Mouse (Mus musculus): Measurements from ENCODE around the gene Wdpcp. TPM values are rescaled to one million over a fixed set of nuclear protein-coding genes. Genes with fewer than 3 reads are reported as not detected.
A peak's percentile ranks its signal among the peaks of the same experiment; 100 is the strongest.
"Not testable (repeated sequence)": the region's sequence is repeated elsewhere in the genome, so short reads cannot be mapped to it uniquely, and the experiment has no call there.

The Wdpcp gene
- total RNA-seq (2021): 1 to 10 TPM; 4.8 TPM

DNA sequence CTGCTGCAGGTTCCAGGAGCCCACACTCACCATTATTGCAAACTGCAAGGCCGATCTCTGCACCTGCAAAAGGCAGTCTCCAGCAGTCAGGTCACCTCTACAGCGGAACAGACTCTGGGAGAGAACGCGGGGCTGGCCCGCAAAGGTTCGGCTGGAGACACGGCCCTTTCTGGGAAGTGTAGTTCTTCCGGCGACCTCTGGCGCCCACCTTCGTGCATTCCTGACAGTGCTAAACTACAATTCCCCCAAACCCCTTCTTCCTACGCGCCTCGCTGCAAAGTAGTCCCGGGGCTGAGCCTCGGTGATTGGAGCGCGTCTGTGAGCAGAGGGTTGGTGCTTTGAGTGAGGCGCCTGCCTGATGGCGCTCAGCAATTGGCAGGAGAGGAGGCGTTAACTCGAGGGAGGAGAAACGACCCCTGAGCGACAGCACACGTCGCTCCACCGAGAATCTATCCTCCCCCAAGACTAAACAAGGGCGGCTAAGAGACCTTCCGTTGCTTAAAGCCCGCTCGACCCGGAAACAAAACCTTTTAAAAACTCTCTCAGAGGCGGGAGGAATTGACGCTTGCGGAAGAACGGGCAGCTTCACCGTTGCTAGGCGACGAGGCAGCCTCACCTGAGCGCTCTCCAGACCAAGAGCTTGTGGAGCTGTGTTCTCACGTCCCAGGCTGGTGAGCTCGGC lies at the start of gene Wdpcp, which contains the start of gene Mdh1:
Gene Wdpcp (plus strand): TSS at position 536 of the 682 bp plus-strand sequence.
Gene Mdh1 (minus strand): TSS at position 668 of the 682 bp plus-strand sequence.
- intact Hi-C loops (cut with DNase I): loop anchor here (2.0 kb wide), 1 partner anchor 201 kb away; the partner anchor contains the start of gene Ugp2
- DNase-seq: peak; percentile 87 to 90

- DNase-seq: no peak
- intact Hi-C loops (cut with DNase I): no loop called here
Observed at GRCm38 (mm10) chr11:21528676-21529394, 43.2 kb upstream of the Wdpcp start.

GRCm38 (mm10) chr11:21530856-21531255 lies 41.2 kb upstream of the Wdpcp start:
- DNase-seq; intact Hi-C loops (cut with DNase I): not testable (repeated sequence)

GRCm38 (mm10) chr11:21540072-21540471 lies 32.0 kb upstream of the Wdpcp start:
- no peak for DNase-seq
- intact Hi-C loops (cut with DNase I): no loop called here

DNA sequence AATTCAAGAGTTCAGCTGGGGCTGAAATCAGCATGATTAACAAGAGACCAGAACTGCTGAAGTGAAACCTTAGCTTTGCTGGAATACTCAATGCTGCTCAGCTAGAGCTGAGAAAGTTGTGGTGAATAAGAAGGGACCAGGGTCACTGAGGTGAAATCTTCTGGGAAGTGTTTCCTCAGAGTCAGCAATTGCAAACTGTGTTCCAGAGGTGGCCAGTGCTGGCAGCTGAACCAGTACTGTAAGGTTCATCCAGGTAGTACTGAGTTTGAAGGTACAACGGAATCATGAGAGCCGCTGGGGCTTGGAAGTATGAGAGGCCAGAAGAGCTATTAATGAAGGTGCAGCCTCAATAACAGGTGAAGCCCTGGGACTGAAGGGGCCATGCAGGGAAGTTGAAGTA lies 31.4 kb upstream of the Wdpcp start:
- intact Hi-C loops (cut with DNase I): no loop called here
- DNase-seq: no peak

DNA sequence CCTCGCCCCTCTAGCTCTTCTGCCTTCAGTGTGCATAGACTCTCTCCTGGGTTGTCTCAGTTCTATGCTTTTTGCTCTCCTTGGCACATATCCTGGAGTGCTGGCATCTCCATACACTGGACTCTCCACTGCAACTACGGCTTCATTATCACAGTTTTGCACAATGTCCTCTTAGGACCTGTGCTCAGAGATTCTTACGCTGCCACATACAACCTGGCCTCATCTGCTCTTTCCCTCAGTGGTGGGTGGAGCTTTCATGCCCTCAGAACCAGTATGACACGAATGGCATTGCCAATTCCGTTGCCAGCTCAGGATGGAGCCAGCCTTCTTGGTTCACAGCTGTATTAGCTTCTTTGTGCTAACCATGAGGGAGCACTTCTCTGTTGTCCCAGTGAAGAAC lies 29.3 kb upstream of the Wdpcp start:
- DNase-seq: no peak
- intact Hi-C loops (cut with DNase I): no loop called here

- DNase-seq: no peak
- intact Hi-C loops (cut with DNase I): no loop called here
Observed at GRCm38 (mm10) chr11:21545021-21545420, 27.0 kb upstream of the Wdpcp start.

DNA sequence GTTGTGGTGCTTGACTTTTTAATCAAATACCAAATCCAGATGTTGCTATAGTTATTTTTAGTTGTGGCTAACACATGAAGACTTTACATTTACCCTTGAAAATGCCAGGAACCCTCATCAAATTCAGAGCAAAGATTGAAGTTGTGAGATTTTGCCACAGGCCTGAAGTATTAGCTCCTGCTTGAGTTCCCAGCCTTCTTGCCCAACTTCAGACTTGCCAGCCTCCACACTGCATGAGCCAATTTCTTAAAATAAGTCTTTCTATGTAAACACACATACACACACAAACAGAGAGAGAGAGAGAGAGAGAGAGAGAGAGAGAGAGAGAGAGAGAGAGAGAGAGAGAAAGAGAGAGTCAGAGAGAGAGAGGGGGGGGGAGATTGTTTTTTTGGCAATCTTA lies 26.1 kb upstream of the Wdpcp start:
- intact Hi-C loops (cut with DNase I): no loop called here
- no peak for DNase-seq

- intact Hi-C loops (cut with DNase I): no loop called here
- DNase-seq: no peak
Observed at GRCm38 (mm10) chr11:21546671-21547070, 25.4 kb upstream of the Wdpcp start.

GRCm38 (mm10) chr11:21547518-21547917 lies 24.5 kb upstream of the Wdpcp start:
- intact Hi-C loops (cut with DNase I): no loop called here
- no peak for DNase-seq

DNA sequence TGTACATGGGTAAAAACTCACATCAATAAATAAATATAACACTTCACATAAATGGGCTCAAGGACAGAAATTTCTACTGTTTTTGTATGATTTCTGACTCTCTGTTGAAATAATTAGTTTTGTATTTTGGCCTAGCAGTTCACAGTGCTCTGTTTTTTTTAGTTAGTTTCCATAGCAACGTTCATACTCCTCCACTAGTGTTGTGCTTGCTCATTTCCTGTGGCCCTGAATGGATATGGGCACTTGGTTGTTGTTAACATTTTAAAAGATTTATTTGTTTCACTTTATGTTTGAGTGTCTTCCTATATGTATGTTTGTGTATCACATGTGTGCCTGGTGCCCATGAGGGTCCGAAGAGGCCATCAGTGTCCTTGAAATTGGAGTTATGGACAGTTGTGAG lies 23.0 kb upstream of the Wdpcp start:
- DNase-seq: no peak
- intact Hi-C loops (cut with DNase I): no loop called here

DNA sequence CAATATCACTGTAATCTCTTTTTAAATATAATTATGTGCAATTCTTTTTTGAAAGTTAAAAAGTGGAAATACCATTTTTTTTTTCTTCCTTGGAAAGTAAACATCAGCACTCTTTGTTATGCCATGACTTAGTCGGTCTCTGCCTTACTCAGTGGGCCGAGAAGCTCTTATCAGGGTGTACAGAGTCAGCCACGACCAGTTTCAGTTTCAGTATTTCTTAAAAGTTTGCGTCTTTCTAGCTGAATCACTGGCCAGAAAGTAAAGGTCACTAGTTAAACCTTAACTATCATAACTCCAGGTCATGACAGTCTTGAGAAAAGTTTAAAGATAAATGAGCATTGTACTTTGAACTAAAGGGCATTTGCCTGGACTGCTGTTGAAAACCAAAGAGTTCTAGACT lies 22.3 kb upstream of the Wdpcp start:
- intact Hi-C loops (cut with DNase I): no loop called here
- no peak for DNase-seq

GRCm38 (mm10) chr11:21550222-21551173 lies 21.5 kb upstream of the Wdpcp start:
- intact Hi-C loops (cut with DNase I): no loop called here
- DNase-seq: no peak

DNA sequence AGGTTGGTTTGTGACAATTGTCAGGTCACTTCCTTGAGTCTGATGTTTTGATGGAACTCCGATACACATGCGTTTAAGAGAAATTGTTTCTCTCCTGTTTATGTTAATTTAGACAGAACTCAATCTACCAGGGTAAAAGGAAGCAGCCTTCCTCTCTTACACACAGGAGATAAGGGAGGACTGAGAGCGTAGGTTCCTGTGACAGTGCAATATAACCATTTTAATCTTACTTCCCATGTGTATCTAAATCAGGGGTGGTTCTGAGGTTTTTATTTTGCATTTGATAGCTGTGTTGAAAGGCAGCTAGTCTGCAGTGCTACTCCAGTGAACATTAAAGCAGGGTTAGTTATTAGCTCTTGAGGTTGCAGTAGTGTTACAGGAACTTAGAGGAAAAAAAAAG lies 20.0 kb upstream of the Wdpcp start:
- no peak for DNase-seq
- intact Hi-C loops (cut with DNase I): no loop called here

- no peak for DNase-seq
- intact Hi-C loops (cut with DNase I): no loop called here
Observed at GRCm38 (mm10) chr11:21559727-21560126, 12.3 kb upstream of the Wdpcp start.

GRCm38 (mm10) chr11:21561347-21561746 lies 10.7 kb upstream of the Wdpcp start:
- peak; percentile 21 to 30 for DNase-seq
- intact Hi-C loops (cut with DNase I): no loop called here

DNA sequence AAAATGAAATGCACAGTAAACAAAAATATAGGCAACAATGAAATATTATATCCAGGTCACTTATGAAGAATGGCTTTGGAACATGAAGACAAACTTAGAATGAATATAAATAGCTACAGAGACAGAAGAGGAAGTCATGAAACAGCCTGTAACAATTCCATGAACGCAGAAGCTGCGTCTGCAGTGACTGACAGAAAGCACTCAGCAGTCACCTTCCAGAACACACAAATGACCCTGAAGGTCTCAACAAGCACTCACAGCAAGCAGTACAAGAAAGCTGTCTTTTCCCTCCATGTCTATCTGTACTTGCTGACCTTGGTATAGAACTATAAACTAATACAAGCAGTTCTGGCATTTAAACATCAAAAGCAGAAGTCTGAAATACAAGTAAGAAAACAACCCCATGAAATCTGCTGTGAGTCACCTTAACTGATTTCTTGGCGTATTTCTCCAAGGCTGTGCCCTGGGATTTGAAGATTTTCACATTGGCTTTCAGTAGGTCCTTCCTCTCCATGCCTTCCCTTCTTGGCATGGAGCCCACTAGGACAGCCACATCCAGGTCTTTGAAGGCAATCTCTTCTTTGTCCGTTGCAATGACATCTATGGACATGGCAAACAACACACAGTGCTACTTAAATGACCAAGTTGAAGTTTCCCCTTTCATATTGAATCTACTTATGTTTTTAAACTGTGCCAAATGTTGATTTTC lies 8.3 kb upstream of the Wdpcp start:
- DNase-seq: peak in 1 of 2 experiments; percentile 24

DNA sequence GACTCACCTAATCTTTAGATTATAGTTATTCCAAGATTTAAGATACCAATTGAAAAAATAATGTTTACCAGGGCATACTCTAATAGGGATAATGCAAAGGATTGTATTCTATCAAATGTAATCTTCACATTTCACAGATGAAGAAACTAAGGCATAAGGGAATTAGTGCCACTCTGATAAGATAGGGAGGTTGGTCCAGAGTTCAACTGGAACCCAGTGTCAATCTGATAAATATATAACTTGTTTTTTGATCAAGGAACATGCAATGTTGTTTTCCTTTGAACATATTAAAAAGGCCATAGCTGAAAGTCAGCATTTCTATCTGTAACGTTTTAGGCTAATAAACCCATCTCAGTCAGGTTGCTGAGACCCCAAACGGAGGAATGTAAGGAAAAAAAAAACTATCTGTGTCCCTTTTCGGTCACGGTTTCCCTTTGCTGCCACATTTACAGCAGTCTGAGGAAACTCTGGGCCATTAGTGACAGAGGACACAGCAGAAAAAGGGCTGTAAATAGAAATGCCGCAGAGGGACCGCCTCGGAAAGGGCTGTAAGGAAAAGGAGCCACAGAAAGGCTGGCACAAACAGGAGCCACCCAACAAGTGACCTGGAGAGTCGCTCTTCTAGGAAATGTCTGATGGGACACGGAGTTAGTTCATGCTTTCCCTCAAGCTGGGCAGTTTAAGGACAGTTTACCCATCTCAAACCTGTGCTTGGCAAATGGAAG lies 7.2 kb upstream of the Wdpcp start:
- intact Hi-C loops (cut with DNase I): no loop called here
- no peak for DNase-seq

More for the DNA sequence above, 8.3 kb upstream of the Wdpcp start:
- intact Hi-C loops (cut with DNase I): no loop called here

GRCm38 (mm10) chr11:21566934-21567333 lies 5.1 kb upstream of the Wdpcp start:
- intact Hi-C loops (cut with DNase I): no loop called here

GRCm38 (mm10) chr11:21567733-21568132 lies 4.3 kb upstream of the Wdpcp start:
- intact Hi-C loops (cut with DNase I): no loop called here
- DNase-seq: no peak

More at GRCm38 (mm10) chr11:21566934-21567333, 5.1 kb upstream of the Wdpcp start:
- DNase-seq: no peak

All from heart, postnatal 36 days (tissue).